Mouse (Mus musculus) kidney, postnatal 14 days (tissue): ENCODE results near the gene Ano1.

Experiments used
- DNase-seq: peaks from one replicate; pipeline ENCODE4 v3.0.0; 2022; ENCODE audit warnings: mixed read lengths

Gene Ano1

GRCm38 (mm10) chr7:144751833-144752232, at the start of gene Ano1:
Ano1 (minus strand) TSS chr7:144751974.
- no peak for DNase-seq

- DNase-seq, result peak; percentile 41
Observed at GRCm38 (mm10) chr7:144798471-144798870, 46.7 kb upstream of the Ano1 start.

GRCm38 (mm10) chr7:144796986-144797735, 45.4 kb upstream of the Ano1 start:
- no peak for DNase-seq

GRCm38 (mm10) chr7:144795976-144796474, 44.3 kb upstream of the Ano1 start:
- DNase-seq, result no peak

- DNase-seq, result peak; percentile 67
Observed at GRCm38 (mm10) chr7:144793296-144793695, 41.5 kb upstream of the Ano1 start.

- DNase-seq, result no peak
Observed at GRCm38 (mm10) chr7:144791426-144791825, 39.7 kb upstream of the Ano1 start.

GRCm38 (mm10) chr7:144789601-144790556, 38.1 kb upstream of the Ano1 start:
- no peak for DNase-seq

GRCm38 (mm10) chr7:144788631-144789030, 36.9 kb upstream of the Ano1 start:
- peak; percentile 34 for DNase-seq

- no peak for DNase-seq
Observed at GRCm38 (mm10) chr7:144787501-144787900, 35.7 kb upstream of the Ano1 start.

- no peak for DNase-seq
Observed at GRCm38 (mm10) chr7:144786571-144786970, 34.8 kb upstream of the Ano1 start.

- DNase-seq, result no peak
Observed at GRCm38 (mm10) chr7:144784176-144784575, 32.4 kb upstream of the Ano1 start.

GRCm38 (mm10) chr7:144782402-144782801, 30.6 kb upstream of the Ano1 start:
- no peak for DNase-seq

GRCm38 (mm10) chr7:144781337-144781736, 29.6 kb upstream of the Ano1 start:
- DNase-seq, result peak; percentile 34

GRCm38 (mm10) chr7:144780190-144780589, 28.4 kb upstream of the Ano1 start:
- no peak for DNase-seq

GRCm38 (mm10) chr7:144779691-144780090, 27.9 kb upstream of the Ano1 start:
- no peak for DNase-seq

GRCm38 (mm10) chr7:144777805-144778204, 26.0 kb upstream of the Ano1 start:
- no peak for DNase-seq

- peak; percentile 89 for DNase-seq
Observed at GRCm38 (mm10) chr7:144775804-144776447, 24.2 kb upstream of the Ano1 start.

GRCm38 (mm10) chr7:144775214-144775613, 23.4 kb upstream of the Ano1 start:
- DNase-seq, result no peak

GRCm38 (mm10) chr7:144774283-144774682, 22.5 kb upstream of the Ano1 start:
- DNase-seq, result no peak

- peak; percentile 36 for DNase-seq
Observed at GRCm38 (mm10) chr7:144770116-144770515, 18.3 kb upstream of the Ano1 start.

- no peak for DNase-seq
Observed at GRCm38 (mm10) chr7:144769434-144770080, 17.8 kb upstream of the Ano1 start.

GRCm38 (mm10) chr7:144768845-144769244, 17.1 kb upstream of the Ano1 start:
- no peak for DNase-seq
